Mouse (Mus musculus) kidney, postnatal 0 days (tissue): ENCODE data around the gene Ttc30a1. TPM values are rescaled to one million over a fixed set of nuclear protein-coding genes. Genes with fewer than 3 reads are reported as not detected.
A peak's percentile ranks its signal among the peaks of the same experiment; 100 is the strongest.

ENCODE experiments used
- ATAC-seq: fragments of 200-750 bp; cut with Nextera tagmentation; replicated peaks from 2 replicates; pipeline ENCODE4 v1.8.0; 2017; ENCODE audit warnings: low read depth, moderate number of reproducible peaks, moderate TSS enrichment, moderate library complexity; ENCODE audit not compliant: low FRiP score
- DNase-seq: peaks from one replicate; pipeline ENCODE4 v3.0.0-alpha.2; 2016; ENCODE audit warnings: low spot score
- H3K27ac ChIP-seq: fragments of 300-500 bp; sonication (generic); 2 replicates; pipeline ENCODE4 v1.5.1; 2014; ENCODE audit warnings: mild to moderate bottlenecking
- H3K27me3 ChIP-seq: fragments of 300-500 bp; sonication (generic); 2 replicates; pipeline ENCODE4 v1.6.1; 2014; ENCODE audit warnings: low read length, mixed read lengths; ENCODE audit not compliant: insufficient read depth
- H3K36me3 ChIP-seq: fragments of 300-500 bp; sonication (generic); 2 replicates; pipeline ENCODE4 v1.6.1; 2014; ENCODE audit warnings: low read length, mixed read lengths; ENCODE audit not compliant: insufficient read depth
- H3K4me1 ChIP-seq: fragments of 300-500 bp; sonication (generic); replicated peaks from 2 replicates; pipeline ENCODE4 v1.6.1; 2014; ENCODE audit warnings: antibody characterized with exemption, low read length, mixed read lengths; ENCODE audit not compliant: insufficient read depth
- H3K4me2 ChIP-seq: fragments of 300-500 bp; sonication (generic); 2 replicates; pipeline ENCODE4 v1.6.1; 2014; ENCODE audit warnings: mild to moderate bottlenecking, low read length, moderate library complexity, mixed read lengths
- H3K4me3 ChIP-seq: fragments of 300-500 bp; sonication (generic); replicated peaks from 2 replicates; pipeline ENCODE4 v1.5.1; 2014; ENCODE audit warnings: low read depth, low read length
- H3K9ac ChIP-seq: fragments of 300-500 bp; sonication (generic); 2 replicates; pipeline ENCODE4 v1.6.1; 2014; ENCODE audit warnings: low read depth, low read length
- H3K9me3 ChIP-seq: fragments of 300-500 bp; sonication (generic); replicated peaks from 2 replicates; pipeline ENCODE4 v1.6.1; 2016; ENCODE audit warnings: low read length, inconsistent platforms, mixed read lengths
- CTCF ChIP-seq: IDR thresholded peaks from 2 replicates; pipeline ENCODE4 v1.5.1; 2016; ENCODE audit warnings: antibody characterized with exemption, low read depth, mild to moderate bottlenecking, moderate library complexity
- WGBS: fragments of 180-500 bp; shearing (Covaris S2); extraction: QIAGEN DNeasy Blood & Tissue Kit; methylation state at CpG from one replicate; pipeline ENCODE4 v1.1.7; 2014; 5-methylcytosine and 5-hydroxymethylcytosine counted together
- polyA plus RNA-seq: library from polyadenylated mRNA; unstranded; fragments of >200 nt; fragmentation: Nextera tagmentation; extraction: Ambion mirVana; gene quantifications from 2 replicates; pipeline ENCODE4 v1.2.1, GENCODE M21; 2015

Ttc30a1 gene
- polyA plus RNA-seq, 1 experiment from 2014 or later, result 6.7 TPM

DNA sequence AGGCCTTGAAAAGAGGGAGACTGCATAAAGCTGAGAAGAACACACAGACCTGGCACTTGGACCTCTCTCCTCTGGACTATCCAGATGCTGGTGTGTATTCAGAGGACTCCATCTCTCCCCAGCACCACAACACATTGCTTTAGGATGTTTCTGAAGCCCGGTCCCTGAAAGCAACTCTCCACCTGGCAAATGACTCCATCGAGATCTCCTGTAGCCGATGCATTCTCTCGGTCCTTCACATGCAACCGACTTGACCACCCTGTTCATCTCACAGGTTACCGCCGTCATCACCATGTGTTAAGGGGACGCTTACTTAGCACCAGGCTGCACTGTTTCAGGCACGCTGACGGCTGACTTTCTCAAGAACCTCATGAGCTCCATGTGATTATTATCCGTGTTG, 13.1 kb upstream of the Ttc30a1 start:
- Histone ChIP-seq H3K27ac (no peak overlapping the region), H3K9ac (no peak overlapping the region), H3K4me3 (no peak overlapping the region), H3K4me1 (peaks cover 9% of the 10 kb centered on the region), H3K27me3 (no peaks in the 10 kb centered on the region), H3K4me2 (no peak overlapping the region), H3K36me3 (no peaks in the 10 kb centered on the region), H3K9me3 (no peaks in the 10 kb centered on the region)
- no peak for DNase-seq
- no peak for ATAC-seq
- TF ChIP-seq CTCF, result no peak
- WGBS, result 95% methylated on average over 11 of the region's 11 CpGs

GRCm38 (mm10) chr2:75991581-75992205, 9.9 kb upstream of the Ttc30a1 start:
- Histone ChIP-seq H3K27ac (no peak overlapping the region), H3K9me3 (no peaks in the 10 kb centered on the region), H3K4me1 (no peaks in the 10 kb centered on the region; the same call in 1 of the 2 replicates), H3K27me3 (no peaks in the 10 kb centered on the region), H3K9ac (no peak overlapping the region), H3K4me3 (no peak overlapping the region), H3K36me3 (no peaks in the 10 kb centered on the region), H3K4me2 (no peak overlapping the region)
- TF ChIP-seq CTCF, result no peak
- no peak for DNase-seq
- ATAC-seq, result no peak
- 36% methylated on average over 6 of the region's 6 CpGs for WGBS

GRCm38 (mm10) chr2:75990885-75991539, 9.2 kb upstream of the Ttc30a1 start:
- H3K36me3 ChIP-seq, result no peaks in the 10 kb centered on the region
- no peak overlapping the region for H3K9ac ChIP-seq
- no peaks in the 10 kb centered on the region; the same call in 1 of the 2 replicates for H3K4me1 ChIP-seq
- no peak overlapping the region for H3K27ac ChIP-seq
- 62% methylated on average over 13 of the region's 13 CpGs for WGBS
- no peaks in the 10 kb centered on the region for H3K9me3 ChIP-seq
- H3K27me3 ChIP-seq, result no peaks in the 10 kb centered on the region
- H3K4me2 ChIP-seq, result no peak overlapping the region
- peak; percentile 79 for TF ChIP-seq CTCF
- ATAC-seq, result peak; percentile 43; the same call in 1 of the 2 replicates
- DNase-seq, result peak; percentile 75
- no peak overlapping the region for H3K4me3 ChIP-seq

DNA sequence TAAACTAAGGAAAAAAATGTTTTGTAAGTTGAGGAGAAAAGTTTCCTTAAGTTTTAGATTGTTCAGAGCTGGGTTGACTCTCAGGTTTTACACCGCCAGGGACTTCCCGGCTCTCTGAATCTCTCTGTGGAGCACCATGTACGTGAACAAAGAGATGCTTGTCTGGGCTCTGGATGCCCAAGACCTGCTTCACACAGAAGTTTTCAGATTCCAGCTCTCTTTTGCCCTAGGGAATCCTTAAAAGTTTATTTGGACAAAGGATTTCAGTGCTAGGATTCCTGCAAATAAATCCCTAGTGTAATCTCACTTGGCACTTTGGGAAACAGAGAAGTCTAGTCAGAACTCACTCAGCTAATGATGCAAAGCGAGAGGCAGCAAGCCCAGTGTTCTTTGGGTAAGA, 7.9 kb upstream of the Ttc30a1 start:
- no peak for ATAC-seq
- H3K4me1 ChIP-seq, result no peaks in the 10 kb centered on the region; the same call in 1 of the 2 replicates
- H3K27ac ChIP-seq, result no peak overlapping the region
- no peak overlapping the region for H3K4me2 ChIP-seq
- H3K9me3 ChIP-seq, result no peaks in the 10 kb centered on the region
- H3K36me3 ChIP-seq, result no peaks in the 10 kb centered on the region
- DNase-seq, result no peak
- H3K4me3 ChIP-seq, result no peak overlapping the region
- H3K9ac ChIP-seq, result no peak overlapping the region
- H3K27me3 ChIP-seq, result no peaks in the 10 kb centered on the region
- WGBS, result 74% methylated on average over 4 of the region's 4 CpGs
- no peak for TF ChIP-seq CTCF

DNA sequence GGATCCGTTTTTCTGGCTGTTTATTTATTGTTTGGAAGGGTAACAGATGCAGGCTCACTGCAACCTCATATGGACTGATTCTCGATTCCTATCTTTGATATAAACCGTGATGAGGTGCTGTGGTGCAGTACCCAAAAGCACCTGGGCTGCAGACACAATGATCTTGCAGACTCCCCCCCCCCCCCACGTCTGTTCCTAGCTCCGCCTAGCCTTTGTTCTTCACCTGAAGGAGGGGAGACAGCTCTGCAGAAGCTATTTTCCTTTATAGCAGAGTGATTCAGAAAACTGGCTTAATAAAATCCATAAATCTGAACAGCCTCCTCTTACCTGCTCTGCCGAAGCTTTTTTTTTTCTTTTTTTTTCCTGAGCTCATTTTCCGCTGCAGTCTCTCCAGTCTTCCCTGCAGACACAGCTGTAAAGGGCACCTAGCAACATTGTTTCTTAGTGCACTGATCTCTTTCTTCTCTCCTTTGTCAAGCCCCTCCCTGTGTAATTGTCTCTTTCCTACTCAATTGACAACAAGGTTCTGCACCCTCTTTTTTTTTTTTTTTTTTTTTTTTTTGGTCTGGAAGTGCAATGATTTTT, 7.1 kb upstream of the Ttc30a1 start:
- peak overlapping the region; percentile 31; the same call in 1 of the 2 replicates for H3K4me2 ChIP-seq
- no peak overlapping the region for H3K27ac ChIP-seq
- no peak overlapping the region for H3K4me3 ChIP-seq
- H3K9ac ChIP-seq, result no peak overlapping the region
- no peaks in the 10 kb centered on the region; the same call in 1 of the 2 replicates for H3K4me1 ChIP-seq
- TF ChIP-seq CTCF, result no peak
- ATAC-seq (no peak), DNase-seq (no peak)
- WGBS, result 23% methylated on average over 7 of the region's 7 CpGs
- no peaks in the 10 kb centered on the region for H3K36me3 ChIP-seq
- no peaks in the 10 kb centered on the region for H3K27me3 ChIP-seq
- no peaks in the 10 kb centered on the region for H3K9me3 ChIP-seq

DNA sequence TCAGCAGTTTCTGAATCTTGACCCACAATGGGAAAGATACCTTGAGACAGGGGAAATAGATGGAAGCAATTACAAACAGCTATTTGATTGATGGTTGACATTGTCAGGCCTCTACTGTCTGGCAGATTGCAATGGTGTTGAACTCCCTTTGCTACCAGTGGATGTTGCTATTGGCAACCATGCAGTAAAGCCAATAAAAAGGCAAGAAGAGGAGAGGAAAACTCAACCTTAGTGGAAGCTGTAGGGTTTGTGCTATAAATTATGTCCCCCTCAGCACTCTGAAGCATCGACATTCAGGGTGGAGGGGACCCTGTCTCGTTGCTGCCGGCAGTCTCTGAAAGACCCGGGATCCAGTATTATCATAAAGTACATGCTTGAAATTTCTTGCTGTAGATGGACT, 6.6 kb upstream of the Ttc30a1 start:
- Histone ChIP-seq H3K9ac (no peak overlapping the region), H3K36me3 (no peaks in the 10 kb centered on the region), H3K27ac (no peak overlapping the region), H3K4me1 (no peaks in the 10 kb centered on the region; the same call in 1 of the 2 replicates), H3K4me3 (no peak overlapping the region), H3K9me3 (no peaks in the 10 kb centered on the region), H3K27me3 (no peaks in the 10 kb centered on the region), H3K4me2 (0 out of 2 replicates have a peak overlapping the region, but pooled peaks have one; percentile 31)
- DNase-seq (no peak), ATAC-seq (no peak)
- TF ChIP-seq CTCF, result no peak
- WGBS, result 20% methylated on average over 4 of the region's 4 CpGs
